Mouse (Mus musculus) forebrain, embryonic 11.5 days (tissue): ENCODE measurements around the gene Trim47. TPM values are rescaled to one million over a fixed set of nuclear protein-coding genes. Genes with fewer than 3 reads are reported as not detected.

Source experiments
- ATAC-seq: fragments of 200-750 bp; cut with Nextera tagmentation; replicated peaks from 2 replicates; pipeline ENCODE4 v1.8.0; 2017; ENCODE audit warnings: moderate TSS enrichment; ENCODE audit not compliant: low FRiP score
- DNase-seq: peaks from one replicate; pipeline ENCODE4 v3.0.0-alpha.2; 2017; ENCODE audit warnings: low spot score
- H3K27ac ChIP-seq: fragments of 300-500 bp; sonication (generic); 2 replicates; pipeline ENCODE4 v1.5.1; 2014; ENCODE audit warnings: low read depth, low read length
- H3K27me3 ChIP-seq: fragments of 300-500 bp; sonication (generic); 2 replicates; pipeline ENCODE4 v1.6.1; 2014; ENCODE audit warnings: mild to moderate bottlenecking, low read length, mixed read lengths; ENCODE audit not compliant: control insufficient read depth, insufficient read depth
- H3K36me3 ChIP-seq: fragments of 300-500 bp; sonication (generic); 2 replicates; pipeline ENCODE4 v1.6.1; 2014; ENCODE audit warnings: mild to moderate bottlenecking, low read length, moderate library complexity, mixed read lengths; ENCODE audit not compliant: control insufficient read depth, insufficient read depth
- H3K4me1 ChIP-seq: fragments of 300-500 bp; sonication (generic); replicated peaks from 2 replicates; pipeline ENCODE4 v1.6.1; 2014; ENCODE audit warnings: low read length, mixed read lengths; ENCODE audit not compliant: control insufficient read depth, insufficient read depth
- H3K4me2 ChIP-seq: fragments of 300-500 bp; sonication (generic); 2 replicates; pipeline ENCODE4 v1.6.1; 2014; ENCODE audit warnings: low read depth, mild to moderate bottlenecking, low read length, moderate library complexity, mixed read lengths; ENCODE audit not compliant: severe bottlenecking
- H3K4me3 ChIP-seq: fragments of 300-500 bp; sonication (generic); 2 replicates; pipeline ENCODE4 v1.5.1; 2014; ENCODE audit warnings: low read depth, low read length
- H3K9ac ChIP-seq: fragments of 300-500 bp; sonication (generic); 2 replicates; pipeline ENCODE4 v1.6.1; 2014; ENCODE audit warnings: low read length
- H3K9me3 ChIP-seq: fragments of 300-500 bp; sonication (generic); 2 replicates; pipeline ENCODE4 v1.6.1; 2016; ENCODE audit warnings: low read length, mixed read lengths; ENCODE audit not compliant: control insufficient read depth
- WGBS: fragments of 180-500 bp; shearing (Covaris S2); extraction: QIAGEN DNeasy Blood & Tissue Kit; methylation state at CpG from one replicate; pipeline ENCODE4 v1.1.7; 2014; 5-methylcytosine and 5-hydroxymethylcytosine counted together
- polyA plus RNA-seq: library from polyadenylated mRNA; unstranded; fragments of >200 nt; fragmentation: Nextera tagmentation; extraction: Ambion mirVana; gene quantifications from 2 replicates; pipeline ENCODE4 v1.2.1, GENCODE M21; 2014

Trim47 gene
- polyA plus RNA-seq, 1 experiment from 2014 or later = 3.4 TPM

- H3K9me3 ChIP-seq = no peaks in the 10 kb centered on the region
- no peak for DNase-seq
- H3K27me3 ChIP-seq = no peaks in the 10 kb centered on the region
- WGBS = 84% methylated on average over 3 of the region's 3 CpGs
- H3K4me1 ChIP-seq = no peaks in the 10 kb centered on the region; the same call in 1 of the 2 replicates
- no peak overlapping the region for H3K4me3 ChIP-seq
- no peak overlapping the region for H3K9ac ChIP-seq
- H3K27ac ChIP-seq = no peak overlapping the region
- no peak for ATAC-seq
- peaks cover 5% of the 10 kb centered on the region; the same call in 1 of the 2 replicates for H3K36me3 ChIP-seq
- no peak overlapping the region for H3K4me2 ChIP-seq
Observed at GRCm38 (mm10) chr11:116143468-116143867, 16.5 kb upstream of the Trim47 start.

- H3K9ac ChIP-seq = no peak overlapping the region
- no peak overlapping the region for H3K27ac ChIP-seq
- ATAC-seq = no peak
- no peak for DNase-seq
- no peak overlapping the region for H3K4me2 ChIP-seq
- no peaks in the 10 kb centered on the region; the same call in 1 of the 2 replicates for H3K4me1 ChIP-seq
- H3K27me3 ChIP-seq = no peaks in the 10 kb centered on the region
- peaks cover 5% of the 10 kb centered on the region; the same call in 1 of the 2 replicates for H3K36me3 ChIP-seq
- WGBS = 65% methylated on average over 10 of the region's 10 CpGs
- no peak overlapping the region for H3K4me3 ChIP-seq
- no peaks in the 10 kb centered on the region for H3K9me3 ChIP-seq
Observed at GRCm38 (mm10) chr11:116142211-116142991, 15.4 kb upstream of the Trim47 start.

- ATAC-seq = peak; percentile 97
- peak within 1 kb of the TSS; percentile 80 for H3K9ac ChIP-seq
- peaks cover 4% of the 10 kb centered on the region; the same call in 1 of the 2 replicates for H3K36me3 ChIP-seq
- DNase-seq = peak; percentile 98
- H3K27ac ChIP-seq = no peak within 1 kb of the TSS
- peak within 1 kb of the TSS; percentile 67 for H3K4me2 ChIP-seq
- WGBS = under 1% methylated on average over 60 of the region's 60 CpGs
- H3K4me1 ChIP-seq = peaks cover 2% of the 10 kb centered on the region; the same call in 1 of the 2 replicates
- no peaks in the 10 kb centered on the region for H3K9me3 ChIP-seq
- peak within 1 kb of the TSS; percentile 87 for H3K4me3 ChIP-seq
- H3K27me3 ChIP-seq = no peaks in the 10 kb centered on the region
Observed at GRCm38 (mm10) chr11:116138468-116139138, 11.6 kb upstream of the Trim47 start, which contains the start of gene Mrpl38. Gene Mrpl38 (minus strand): TSS chr11:116138868.

DNA sequence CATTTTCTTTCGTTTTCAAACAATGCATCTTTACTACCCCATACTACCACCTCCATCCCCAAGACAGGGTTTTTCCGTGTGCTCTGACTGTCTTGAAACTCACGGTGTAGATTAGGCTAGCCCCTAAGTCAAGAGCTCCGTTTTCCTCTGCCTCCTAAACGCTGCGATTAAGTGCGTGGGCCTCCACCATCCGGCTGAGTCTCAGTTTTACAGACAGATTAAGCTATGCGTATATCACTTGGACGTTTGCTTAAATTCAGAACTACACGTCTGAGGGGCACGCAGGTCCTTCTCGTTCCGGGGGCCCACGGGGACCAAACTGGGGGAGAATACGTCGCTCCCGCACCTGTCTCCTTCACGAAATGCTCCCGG lies 11.1 kb upstream of the Trim47 start:
- Histone ChIP-seq H3K4me3 (peak overlapping the region; percentile 87), H3K4me2 (peak overlapping the region; percentile 67), H3K27me3 (no peaks in the 10 kb centered on the region), H3K36me3 (peaks cover 4% of the 10 kb centered on the region; the same call in 1 of the 2 replicates), H3K27ac (no peak overlapping the region), H3K4me1 (peaks cover 2% of the 10 kb centered on the region; the same call in 1 of the 2 replicates), H3K9me3 (no peaks in the 10 kb centered on the region), H3K9ac (peak overlapping the region; percentile 80)
- WGBS = under 1% methylated on average over 20 of the region's 20 CpGs
- ATAC-seq (0 out of 2 replicates have a peak, but pooled peaks have one; percentile 3), DNase-seq (no peak)

GRCm38 (mm10) chr11:116134171-116134570 lies 7.2 kb upstream of the Trim47 start:
- H3K9ac ChIP-seq = no peak overlapping the region
- H3K36me3 ChIP-seq = peaks cover 4% of the 10 kb centered on the region; the same call in 1 of the 2 replicates
- no peak overlapping the region for H3K4me2 ChIP-seq
- H3K9me3 ChIP-seq = no peaks in the 10 kb centered on the region
- no peak overlapping the region for H3K27ac ChIP-seq
- no peak overlapping the region for H3K4me3 ChIP-seq
- ATAC-seq (no peak), DNase-seq (no peak)
- peaks cover 2% of the 10 kb centered on the region; the same call in 1 of the 2 replicates for H3K4me1 ChIP-seq
- 91% methylated on average over 10 of the region's 10 CpGs for WGBS
- H3K27me3 ChIP-seq = no peaks in the 10 kb centered on the region

DNA sequence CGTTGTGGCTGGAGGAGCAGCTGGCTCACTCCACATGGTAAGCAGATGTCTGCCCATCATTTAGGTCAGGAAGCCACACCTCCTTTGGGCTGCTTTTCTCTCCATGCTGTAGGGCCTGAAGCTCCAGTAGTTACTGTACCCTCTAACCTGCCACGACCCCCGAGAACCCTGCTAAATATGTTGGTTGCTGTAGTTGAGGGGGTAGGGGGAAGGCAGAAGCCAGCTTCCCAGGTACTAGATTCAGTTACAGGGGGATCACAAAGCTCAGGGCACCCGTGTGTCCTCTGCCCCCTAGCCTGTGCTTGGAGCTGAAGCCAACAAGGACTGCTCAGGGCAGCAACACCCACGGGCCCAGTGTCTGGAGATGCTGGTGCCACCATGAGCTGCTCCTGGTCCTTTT lies 6.5 kb upstream of the Trim47 start:
- 79% methylated on average over 5 of the region's 5 CpGs for WGBS
- no peak for ATAC-seq
- H3K36me3 ChIP-seq = peaks cover 4% of the 10 kb centered on the region; the same call in 1 of the 2 replicates

GRCm38 (mm10) chr11:116132366-116133333 lies 5.6 kb upstream of the Trim47 start:
- no peaks in the 10 kb centered on the region for H3K9me3 ChIP-seq
- no peak overlapping the region for H3K27ac ChIP-seq
- no peak overlapping the region for H3K4me3 ChIP-seq
- no peak overlapping the region for H3K9ac ChIP-seq
- WGBS = 87% methylated on average over 16 of the region's 16 CpGs
- no peak overlapping the region for H3K4me2 ChIP-seq
- DNase-seq = no peak
- ATAC-seq = no peak
- peaks cover 2% of the 10 kb centered on the region; the same call in 1 of the 2 replicates for H3K4me1 ChIP-seq
- no peaks in the 10 kb centered on the region for H3K27me3 ChIP-seq
- H3K36me3 ChIP-seq = peaks cover 4% of the 10 kb centered on the region; the same call in 1 of the 2 replicates

More for the DNA sequence above, 6.5 kb upstream of the Trim47 start:
- peaks cover 2% of the 10 kb centered on the region; the same call in 1 of the 2 replicates for H3K4me1 ChIP-seq
- H3K27ac ChIP-seq = no peak overlapping the region
- DNase-seq = no peak
- no peaks in the 10 kb centered on the region for H3K9me3 ChIP-seq
- H3K4me3 ChIP-seq = no peak overlapping the region
- H3K27me3 ChIP-seq = no peaks in the 10 kb centered on the region
- H3K4me2 ChIP-seq = no peak overlapping the region
- no peak overlapping the region for H3K9ac ChIP-seq
